Mouse (Mus musculus): Measurements from ENCODE around the gene Rhebl1. TPM values are rescaled to one million over a fixed set of nuclear protein-coding genes. Genes with fewer than 3 reads are reported as not detected.
A peak's percentile ranks its signal among the peaks of the same experiment; 100 is the strongest.

Gene Rhebl1
- polyA plus RNA-seq, 1 experiment from 2014 or later = 6.5 TPM

- H3K4me1 ChIP-seq (ENCODE audit: control insufficient read depth, insufficient read depth, low read length) = peaks cover 8% of the 10 kb centered on the region
- no peak overlapping the region for H3K27ac ChIP-seq (ENCODE audit: low read depth, low read length)
- no peak overlapping the region for H3K4me2 ChIP-seq
- no peak overlapping the region for H3K4me3 ChIP-seq (ENCODE audit: low read depth, low read length)
- H3K27me3 ChIP-seq (ENCODE audit: control insufficient read depth, insufficient read depth, low read length) = no peaks in the 10 kb centered on the region
- no peak for ATAC-seq (replicated peaks; ENCODE audit: insufficient number of reproducible peaks, low FRiP score, low TSS enrichment)
- no peak overlapping the region for H3K9ac ChIP-seq (ENCODE audit: low read depth, low read length)
- 92% methylated on average over 30 of the region's 30 CpGs for WGBS (ENCODE audit: insufficient replicate concordance)
- no peaks in the 10 kb centered on the region for H3K9me3 ChIP-seq (replicated peaks; ENCODE audit: control insufficient read depth, low read length)
- peaks cover 68% of the 10 kb centered on the region for H3K36me3 ChIP-seq (ENCODE audit: control insufficient read depth, insufficient read depth, low read length)
Measured at GRCm38 (mm10) chr15:98839671-98840585, 54.4 kb downstream of the Rhebl1 start.

- H3K27me3 ChIP-seq (ENCODE audit: control insufficient read depth, insufficient read depth, low read length) = no peaks in the 10 kb centered on the region
- peaks cover 8% of the 10 kb centered on the region for H3K4me1 ChIP-seq (ENCODE audit: control insufficient read depth, insufficient read depth, low read length)
- no peak overlapping the region for H3K4me2 ChIP-seq
- no peak overlapping the region for H3K9ac ChIP-seq (ENCODE audit: low read depth, low read length)
- no peak for ATAC-seq (replicated peaks; ENCODE audit: insufficient number of reproducible peaks, low FRiP score, low TSS enrichment)
- no peak overlapping the region for H3K27ac ChIP-seq (ENCODE audit: low read depth, low read length)
- no peak overlapping the region for H3K4me3 ChIP-seq (ENCODE audit: low read depth, low read length)
- 96% methylated on average over 14 of the region's 14 CpGs for WGBS (ENCODE audit: insufficient replicate concordance)
- peaks cover 68% of the 10 kb centered on the region for H3K36me3 ChIP-seq (ENCODE audit: control insufficient read depth, insufficient read depth, low read length)
- H3K9me3 ChIP-seq (replicated peaks; ENCODE audit: control insufficient read depth, low read length) = no peaks in the 10 kb centered on the region
Measured at GRCm38 (mm10) chr15:98839161-98839560, 55.2 kb downstream of the Rhebl1 start.

GRCm38 (mm10) chr15:98837743-98838103 lies 56.6 kb downstream of the Rhebl1 start:
- Histone ChIP-seq H3K27me3 (ENCODE audit: control insufficient read depth, insufficient read depth, low read length) (no peaks in the 10 kb centered on the region), H3K27ac (ENCODE audit: low read depth, low read length) (no peak overlapping the region), H3K4me1 (ENCODE audit: control insufficient read depth, insufficient read depth, low read length) (peaks cover 13% of the 10 kb centered on the region), H3K36me3 (ENCODE audit: control insufficient read depth, insufficient read depth, low read length) (peaks cover 70% of the 10 kb centered on the region), H3K4me2 (no peak overlapping the region), H3K9me3 (replicated peaks; ENCODE audit: control insufficient read depth, low read length) (no peaks in the 10 kb centered on the region), H3K9ac (ENCODE audit: low read depth, low read length) (no peak overlapping the region), H3K4me3 (ENCODE audit: low read depth, low read length) (no peak overlapping the region)
- ATAC-seq (replicated peaks; ENCODE audit: insufficient number of reproducible peaks, low FRiP score, low TSS enrichment) = no peak
- 69% methylated on average over 4 of the region's 4 CpGs for WGBS (ENCODE audit: insufficient replicate concordance)

GRCm38 (mm10) chr15:98837006-98837742 lies 57.2 kb downstream of the Rhebl1 start:
- no peak overlapping the region for H3K4me2 ChIP-seq
- no peak overlapping the region for H3K4me3 ChIP-seq (ENCODE audit: low read depth, low read length)
- no peak for ATAC-seq (replicated peaks; ENCODE audit: insufficient number of reproducible peaks, low FRiP score, low TSS enrichment)
- H3K9ac ChIP-seq (ENCODE audit: low read depth, low read length) = no peak overlapping the region
- 87% methylated on average over 21 of the region's 21 CpGs for WGBS (ENCODE audit: insufficient replicate concordance)
- no peaks in the 10 kb centered on the region for H3K9me3 ChIP-seq (replicated peaks; ENCODE audit: control insufficient read depth, low read length)
- no peak overlapping the region for H3K27ac ChIP-seq (ENCODE audit: low read depth, low read length)
- H3K4me1 ChIP-seq (ENCODE audit: control insufficient read depth, insufficient read depth, low read length) = peaks cover 16% of the 10 kb centered on the region
- H3K36me3 ChIP-seq (ENCODE audit: control insufficient read depth, insufficient read depth, low read length) = peaks cover 70% of the 10 kb centered on the region
- H3K27me3 ChIP-seq (ENCODE audit: control insufficient read depth, insufficient read depth, low read length) = no peaks in the 10 kb centered on the region

- Histone ChIP-seq H3K4me3 (ENCODE audit: low read depth, low read length) (no peak overlapping the region), H3K9ac (ENCODE audit: low read depth, low read length) (no peak overlapping the region), H3K9me3 (replicated peaks; ENCODE audit: control insufficient read depth, low read length) (no peaks in the 10 kb centered on the region), H3K4me2 (no peak overlapping the region), H3K27ac (ENCODE audit: low read depth, low read length) (0 out of 2 replicates have a peak overlapping the region, but pooled peaks have one; percentile 15), H3K4me1 (ENCODE audit: control insufficient read depth, insufficient read depth, low read length) (peaks cover 22% of the 10 kb centered on the region), H3K36me3 (ENCODE audit: control insufficient read depth, insufficient read depth, low read length) (peaks cover 53% of the 10 kb centered on the region), H3K27me3 (ENCODE audit: control insufficient read depth, insufficient read depth, low read length) (no peaks in the 10 kb centered on the region)
- no peak for ATAC-seq (replicated peaks; ENCODE audit: insufficient number of reproducible peaks, low FRiP score, low TSS enrichment)
- 77% methylated on average over 14 of the region's 14 CpGs for WGBS (ENCODE audit: insufficient replicate concordance)
Measured at GRCm38 (mm10) chr15:98835291-98835690, 59.0 kb downstream of the Rhebl1 start.

- peaks cover 46% of the 10 kb centered on the region for H3K36me3 ChIP-seq (ENCODE audit: control insufficient read depth, insufficient read depth, low read length)
- H3K27ac ChIP-seq (ENCODE audit: low read depth, low read length) = no peak overlapping the region
- no peak overlapping the region for H3K9ac ChIP-seq (ENCODE audit: low read depth, low read length)
- H3K4me3 ChIP-seq (ENCODE audit: low read depth, low read length) = no peak overlapping the region
- WGBS (ENCODE audit: insufficient replicate concordance) = 87% methylated on average over 13 of the region's 13 CpGs
- no peaks in the 10 kb centered on the region for H3K9me3 ChIP-seq (replicated peaks; ENCODE audit: control insufficient read depth, low read length)
- no peak overlapping the region for H3K4me2 ChIP-seq
- no peak for ATAC-seq (replicated peaks; ENCODE audit: insufficient number of reproducible peaks, low FRiP score, low TSS enrichment)
- peaks cover 27% of the 10 kb centered on the region for H3K4me1 ChIP-seq (ENCODE audit: control insufficient read depth, insufficient read depth, low read length)
- H3K27me3 ChIP-seq (ENCODE audit: control insufficient read depth, insufficient read depth, low read length) = no peaks in the 10 kb centered on the region
Measured at GRCm38 (mm10) chr15:98834059-98834458, 60.3 kb downstream of the Rhebl1 start.

GRCm38 (mm10) chr15:98833281-98833680 lies 61.1 kb downstream of the Rhebl1 start:
- Histone ChIP-seq H3K4me3 (ENCODE audit: low read depth, low read length) (no peak overlapping the region), H3K27me3 (ENCODE audit: control insufficient read depth, insufficient read depth, low read length) (no peaks in the 10 kb centered on the region), H3K36me3 (ENCODE audit: control insufficient read depth, insufficient read depth, low read length) (peaks cover 41% of the 10 kb centered on the region), H3K9me3 (replicated peaks; ENCODE audit: control insufficient read depth, low read length) (no peaks in the 10 kb centered on the region), H3K9ac (ENCODE audit: low read depth, low read length) (no peak overlapping the region), H3K4me2 (no peak overlapping the region), H3K4me1 (ENCODE audit: control insufficient read depth, insufficient read depth, low read length) (peaks cover 27% of the 10 kb centered on the region), H3K27ac (ENCODE audit: low read depth, low read length) (no peak overlapping the region)
- ATAC-seq (replicated peaks; ENCODE audit: insufficient number of reproducible peaks, low FRiP score, low TSS enrichment) = no peak
- WGBS (ENCODE audit: insufficient replicate concordance) = 82% methylated on average over 11 of the region's 11 CpGs

GRCm38 (mm10) chr15:98832161-98833058 lies 61.9 kb downstream of the Rhebl1 start:
- peak overlapping the region; percentile 99 for H3K27ac ChIP-seq (ENCODE audit: low read depth, low read length)
- H3K4me1 ChIP-seq (ENCODE audit: control insufficient read depth, insufficient read depth, low read length) = peaks cover 33% of the 10 kb centered on the region
- 0 out of 2 replicates have a peak, but pooled peaks have one; percentile 7 for ATAC-seq (replicated peaks; ENCODE audit: insufficient number of reproducible peaks, low FRiP score, low TSS enrichment)
- H3K9me3 ChIP-seq (replicated peaks; ENCODE audit: control insufficient read depth, low read length) = no peaks in the 10 kb centered on the region
- WGBS (ENCODE audit: insufficient replicate concordance) = 42% methylated on average over 12 of the region's 12 CpGs
- peak overlapping the region; percentile 24; the same call in 1 of the 2 replicates for H3K9ac ChIP-seq (ENCODE audit: low read depth, low read length)
- H3K4me3 ChIP-seq (ENCODE audit: low read depth, low read length) = no peak overlapping the region
- no peaks in the 10 kb centered on the region for H3K27me3 ChIP-seq (ENCODE audit: control insufficient read depth, insufficient read depth, low read length)
- peak overlapping the region; percentile 70 for H3K4me2 ChIP-seq
- H3K36me3 ChIP-seq (ENCODE audit: control insufficient read depth, insufficient read depth, low read length) = peaks cover 41% of the 10 kb centered on the region

Measured in heart, embryonic 11.5 days (tissue).